Mouse (Mus musculus): ENCODE results near the gene Tuba3b.

DNA sequence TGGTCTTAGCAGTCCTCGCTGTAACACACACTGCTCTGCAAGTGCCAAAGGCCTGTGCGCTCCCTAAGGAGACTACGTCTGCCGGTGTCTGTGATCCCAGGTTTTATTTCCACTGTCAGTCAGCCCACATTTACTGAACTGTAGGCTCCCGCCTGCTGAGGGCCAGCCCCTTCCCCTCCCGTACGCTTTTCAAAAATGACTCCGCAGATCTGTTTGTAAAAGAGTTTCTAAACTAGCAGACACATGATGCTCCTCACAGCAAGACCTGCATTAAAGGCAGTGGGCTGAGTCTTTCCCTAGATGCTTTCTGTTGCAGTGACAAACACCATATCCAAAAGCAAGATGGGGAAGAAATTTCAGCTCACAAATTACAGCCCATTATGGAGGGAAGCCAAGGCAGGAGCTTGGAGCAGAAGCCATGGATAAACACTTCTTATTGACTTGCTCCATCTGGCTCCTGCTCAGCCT lies 23.0 kb upstream of the Tuba3b start:
- no peak for TF ChIP-seq CTCF (IDR thresholded peaks at IDR 0.05; ENCODE audit: extremely low read depth, insufficient read depth, low read length)
- TF ChIP-seq POLR2A (IDR thresholded peaks at IDR 0.05; ENCODE audit: extremely low read depth, insufficient read depth, low read length) = no peak
